Mouse (Mus musculus) cerebellum, adult 2 months (tissue): ENCODE measurements at regions not wholly inside any gene's neighbourhood (a gene's known extent, or its start where the extent isn't known, plus 50 kb on each side); places are given as distances from the start of the nearest gene placed in this dataset.

Experiments
- CTCF ChIP-seq: fragments of 200-500 bp; IDR thresholded peaks from 2 replicates; pipeline ENCODE4 v1.5.1; 2011; ENCODE audit warnings: low read depth, mild to moderate bottlenecking, control low read depth, low read length, moderate library complexity, borderline replicate concordance; ENCODE audit not compliant: insufficient read depth
- POLR2A ChIP-seq: fragments of 200-500 bp; IDR thresholded peaks from 2 replicates; pipeline ENCODE4 v1.6.1; 2011; ENCODE audit warnings: low read length, control low read depth, borderline replicate concordance; ENCODE audit not compliant: insufficient read depth

- no peak for TF ChIP-seq POLR2A
- TF ChIP-seq CTCF: no peak
Measured at GRCm38 (mm10) chr12:65559809-65560208, 334.5 kb downstream of the Wdr20rt start.
